Mouse (Mus musculus) adrenal gland, adult 8-10 months (tissue): ENCODE data around the gene Ehbp1l1. TPM values are rescaled to one million over a fixed set of nuclear protein-coding genes. Genes with fewer than 3 reads are reported as not detected.
A peak's percentile ranks its signal among the peaks of the same experiment; 100 is the strongest.

Source experiments
- DNase-seq: peaks from one replicate; pipeline ENCODE4 v3.0.0; 2022
- total RNA-seq, 4 experiments: library from RNA; stranded (reverse); gene quantifications; 2 replicates each; pipeline ENCODE4 v1.2.4; 2022

Ehbp1l1 gene
- total RNA-seq, result 10 to 100 TPM; 24.9 to 39.2 (median 32.8) TPM

DNA sequence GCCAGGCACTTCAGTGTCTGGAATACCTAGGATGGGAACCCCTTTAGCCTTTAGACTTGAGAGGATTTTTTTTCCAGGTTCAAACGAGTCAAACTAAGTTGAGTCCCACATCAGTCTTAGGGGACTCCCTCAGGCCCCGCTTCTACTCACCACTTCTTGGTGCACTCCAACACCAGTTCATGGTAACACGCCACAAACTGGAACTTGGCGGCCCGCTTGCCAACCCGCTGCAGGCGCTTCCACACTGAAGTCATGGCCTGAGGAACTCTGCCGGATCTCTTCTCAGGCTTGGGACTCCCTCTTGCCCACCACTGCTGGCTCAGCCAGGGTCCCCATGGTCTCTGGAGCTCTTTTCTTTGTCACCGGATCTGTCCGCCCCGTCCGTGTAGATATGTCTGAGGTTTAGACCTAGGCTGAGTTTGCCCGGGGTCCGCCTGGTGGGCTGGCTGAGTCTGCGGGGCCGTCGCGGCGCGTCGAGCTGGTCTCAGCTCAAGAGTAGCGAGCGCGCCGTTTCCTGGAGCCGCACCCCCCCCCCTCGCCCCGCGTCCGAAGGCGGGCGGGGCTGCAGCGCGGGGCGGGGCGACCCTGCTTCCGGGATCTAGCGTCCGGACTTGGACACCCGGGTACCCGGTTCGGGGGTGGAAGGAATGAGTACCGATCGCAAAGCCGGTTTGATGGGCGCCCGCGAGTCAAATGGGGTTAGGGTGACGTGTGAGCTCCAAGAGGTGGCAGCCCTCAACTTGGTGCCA lies at the start of gene Ehbp1l1:
Gene Ehbp1l1 (minus strand): TSS at position 551 of the 749 bp plus-strand sequence.
- DNase-seq, result no peak

DNA sequence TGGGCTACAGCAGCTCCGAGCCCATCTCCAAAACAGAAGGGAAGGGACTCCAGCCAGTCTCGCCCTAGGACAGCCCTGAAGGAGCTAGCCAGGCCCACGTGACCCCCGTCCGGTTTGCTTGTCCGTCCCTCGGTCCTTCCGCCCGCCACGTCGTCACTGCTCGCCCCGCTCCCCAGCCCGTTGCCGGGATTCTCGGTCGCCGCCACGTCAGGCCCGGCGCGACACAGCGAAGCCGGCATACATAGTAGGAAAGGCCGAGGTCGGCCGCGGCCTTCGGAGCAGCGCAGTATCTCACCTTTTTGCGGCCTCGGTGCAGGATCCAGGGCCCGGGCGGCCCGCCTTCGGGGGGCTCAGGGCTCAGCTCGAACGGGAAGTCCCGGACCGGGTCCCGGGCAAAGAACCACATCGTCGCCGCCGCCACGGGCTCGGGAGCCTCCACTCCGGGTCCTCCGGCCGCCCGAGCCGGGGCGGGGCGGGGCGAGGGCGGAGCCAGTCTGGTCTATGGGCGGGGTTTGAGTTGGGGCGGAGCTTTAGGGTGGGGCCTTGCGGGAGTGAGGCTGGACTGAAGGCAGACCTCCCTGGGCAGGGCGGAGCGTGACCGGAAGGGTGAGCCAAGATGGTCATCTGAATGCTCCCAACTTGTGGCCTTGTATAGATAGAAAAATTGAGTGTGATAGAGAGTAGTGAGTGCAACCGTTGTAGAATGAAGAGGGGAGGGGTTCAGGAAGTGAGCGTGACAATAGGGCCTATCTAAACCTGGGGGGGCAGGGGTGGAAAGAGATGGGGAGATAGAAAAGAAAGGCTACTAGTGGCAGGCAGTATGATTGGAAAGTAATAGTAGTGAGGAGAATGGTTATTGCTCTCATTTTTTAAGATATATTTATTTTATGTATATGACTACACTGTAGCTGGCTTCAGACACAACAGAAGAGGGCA lies 45.1 kb upstream of the Ehbp1l1 start, which contains the start of gene Scyl1:
Gene Scyl1 (minus strand): TSS at position 495 of the 936 bp plus-strand sequence.
- peak; percentile 95 for DNase-seq

DNA sequence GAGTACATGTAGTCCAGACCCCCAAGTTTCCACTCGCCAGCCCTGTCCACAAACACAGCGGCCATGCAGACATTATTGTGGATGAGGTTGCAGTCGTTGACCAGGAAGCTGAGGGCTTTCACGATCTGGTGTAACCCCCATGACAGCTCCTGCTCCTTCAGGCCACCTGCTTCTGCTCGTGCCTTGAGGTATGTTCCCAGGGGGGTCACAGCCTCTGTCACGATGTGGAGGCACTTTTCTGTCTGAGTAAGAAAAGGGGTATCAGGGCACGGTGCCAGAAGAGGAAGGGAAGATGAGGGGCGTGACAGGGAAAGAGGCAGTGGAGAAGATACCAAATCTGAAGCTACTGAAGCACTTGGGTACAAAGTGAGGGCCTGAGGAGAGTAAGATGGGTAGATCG lies 44.2 kb upstream of the Ehbp1l1 start:
- DNase-seq, result no peak

DNA sequence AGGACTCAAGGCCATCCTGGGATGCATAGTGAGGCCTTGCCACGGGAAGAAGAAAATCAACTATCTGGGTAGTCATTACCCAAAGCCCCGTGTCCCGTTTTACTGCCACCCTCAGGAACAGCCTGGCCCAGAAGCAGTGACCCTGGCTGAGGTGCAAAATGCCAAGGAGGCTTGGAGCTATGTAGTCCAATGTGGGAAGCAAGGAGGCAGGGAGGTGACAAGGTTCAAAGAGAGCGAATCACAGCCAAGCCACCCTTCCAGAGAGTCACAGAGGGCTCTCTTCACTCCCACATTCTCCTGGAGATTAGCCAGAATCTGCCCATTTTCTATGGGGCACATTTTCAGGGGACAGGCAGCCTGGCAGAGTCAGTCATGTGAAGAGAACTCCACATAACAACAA lies 41.2 kb upstream of the Ehbp1l1 start:
- no peak for DNase-seq

DNA sequence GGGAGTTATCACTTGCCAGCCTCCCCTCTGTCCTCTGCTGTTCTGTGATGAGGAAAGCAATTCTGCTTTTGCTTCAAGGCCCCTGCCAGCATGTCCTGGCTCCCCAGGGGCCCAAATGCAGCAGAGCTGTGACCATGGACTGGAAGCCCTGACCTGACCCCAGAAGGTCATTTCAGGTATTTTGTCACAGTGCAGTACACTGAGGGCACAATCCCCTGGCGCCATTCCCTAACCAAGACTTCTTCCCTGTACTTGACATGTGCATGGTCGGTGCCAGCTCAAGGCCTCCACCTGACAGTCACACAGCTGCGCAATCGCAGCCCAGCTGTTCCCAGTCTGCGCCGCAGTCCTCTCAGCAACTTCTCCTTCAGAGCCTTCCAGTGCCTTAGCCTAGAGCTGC lies 37.0 kb upstream of the Ehbp1l1 start:
- peak; percentile 69 for DNase-seq

DNA sequence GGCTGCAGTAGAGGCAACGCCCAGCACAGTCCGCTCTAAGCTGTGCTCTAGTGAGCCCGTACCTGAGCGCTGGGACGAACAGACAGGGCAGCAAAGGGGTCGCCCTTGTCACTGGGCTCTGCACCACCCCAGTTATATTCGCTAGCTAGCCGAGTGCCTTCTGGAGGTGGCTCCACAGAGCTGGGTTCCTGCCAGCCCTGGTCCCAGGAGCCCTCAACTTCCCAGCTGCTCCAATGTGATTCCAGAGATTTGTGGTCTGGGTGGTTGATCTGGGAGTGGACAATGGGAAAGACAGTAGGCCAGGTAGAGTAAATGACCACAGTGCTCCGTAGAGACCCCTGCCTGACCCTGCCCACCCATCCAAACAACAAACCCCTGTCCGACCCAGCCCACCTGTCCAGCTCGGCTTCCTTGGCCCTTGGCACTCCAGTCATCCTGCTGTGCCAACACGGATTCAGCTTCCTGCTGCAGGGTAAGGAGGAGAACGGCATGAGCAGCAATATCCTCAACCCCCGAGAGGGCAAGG lies 32.8 kb upstream of the Ehbp1l1 start:
- DNase-seq, result no peak

DNA sequence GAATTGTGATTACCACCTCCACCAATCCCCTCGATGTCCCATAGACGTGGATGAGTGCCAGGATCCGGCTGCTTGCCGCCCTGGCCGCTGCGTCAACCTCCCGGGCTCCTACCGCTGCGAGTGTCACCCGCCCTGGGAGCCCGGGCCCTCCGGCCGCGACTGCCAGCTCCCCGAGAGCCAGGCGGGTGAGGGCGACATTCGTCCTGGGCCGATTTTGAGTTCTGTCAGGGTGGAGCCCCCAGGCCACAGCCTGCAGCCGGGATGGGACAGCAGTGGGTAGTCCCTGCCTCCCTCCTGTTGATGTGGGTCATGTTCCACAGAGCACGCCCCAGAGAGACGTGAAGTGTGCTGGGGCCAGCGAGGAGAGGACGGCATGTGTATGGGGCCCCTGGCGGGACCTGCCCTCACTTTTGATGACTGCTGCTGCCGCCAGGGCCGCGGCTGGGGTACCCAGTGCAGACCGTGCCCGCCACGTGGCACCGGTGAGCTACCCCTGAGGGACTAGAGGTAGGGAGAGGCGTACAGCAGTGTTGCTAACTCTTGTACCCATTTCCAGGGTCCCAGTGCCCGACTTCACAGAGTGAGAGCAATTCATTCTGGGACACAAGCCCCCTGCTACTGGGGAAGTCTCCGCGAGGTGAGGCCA lies 31.0 kb upstream of the Ehbp1l1 start:
- DNase-seq, result no peak

DNA sequence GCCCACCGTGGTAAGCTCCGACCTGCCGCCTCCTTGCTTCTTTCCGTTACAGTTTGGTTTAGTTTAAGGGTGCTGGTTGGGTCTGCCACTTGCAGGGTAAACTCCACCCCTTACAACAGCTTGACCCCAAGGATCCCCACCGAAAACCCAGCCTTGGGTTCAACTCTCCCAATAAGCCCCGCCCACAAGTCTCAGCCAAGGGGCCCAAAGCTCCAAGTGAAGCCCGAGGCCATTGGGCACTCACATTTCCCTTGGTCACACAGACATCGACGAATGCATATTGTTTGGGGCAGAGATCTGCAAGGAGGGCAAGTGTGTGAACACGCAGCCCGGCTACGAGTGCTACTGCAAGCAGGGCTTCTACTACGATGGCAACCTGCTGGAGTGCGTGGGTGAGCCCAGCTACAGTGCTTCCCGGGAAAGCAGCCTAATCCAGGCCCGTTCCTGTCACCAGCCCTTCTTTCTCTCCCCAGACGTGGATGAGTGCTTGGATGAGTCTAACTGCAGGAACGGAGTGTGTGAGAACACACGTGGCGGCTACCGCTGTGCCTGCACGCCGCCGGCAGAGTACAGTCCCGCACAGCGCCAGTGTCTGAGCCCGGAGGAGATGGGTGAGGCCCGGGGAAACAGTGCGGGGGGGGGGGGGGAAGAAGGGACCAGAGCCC lies 30.3 kb upstream of the Ehbp1l1 start:
- DNase-seq, result no peak

DNA sequence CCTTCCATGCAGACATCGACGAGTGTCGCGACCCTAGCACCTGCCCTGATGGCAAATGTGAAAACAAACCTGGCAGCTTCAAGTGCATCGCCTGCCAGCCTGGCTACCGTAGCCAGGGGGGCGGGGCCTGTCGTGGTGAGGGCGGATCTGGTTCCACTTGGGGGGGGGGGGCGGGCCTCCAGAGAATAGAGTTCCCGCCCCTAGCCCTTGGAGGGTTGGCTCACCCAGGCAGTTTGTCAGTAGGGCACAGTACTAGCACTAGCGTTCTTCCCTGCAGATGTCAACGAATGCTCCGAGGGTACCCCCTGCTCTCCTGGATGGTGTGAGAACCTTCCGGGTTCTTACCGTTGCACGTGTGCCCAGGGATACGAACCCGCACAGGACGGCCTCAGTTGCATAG lies 25.6 kb upstream of the Ehbp1l1 start:
- peak; percentile 56 for DNase-seq

DNA sequence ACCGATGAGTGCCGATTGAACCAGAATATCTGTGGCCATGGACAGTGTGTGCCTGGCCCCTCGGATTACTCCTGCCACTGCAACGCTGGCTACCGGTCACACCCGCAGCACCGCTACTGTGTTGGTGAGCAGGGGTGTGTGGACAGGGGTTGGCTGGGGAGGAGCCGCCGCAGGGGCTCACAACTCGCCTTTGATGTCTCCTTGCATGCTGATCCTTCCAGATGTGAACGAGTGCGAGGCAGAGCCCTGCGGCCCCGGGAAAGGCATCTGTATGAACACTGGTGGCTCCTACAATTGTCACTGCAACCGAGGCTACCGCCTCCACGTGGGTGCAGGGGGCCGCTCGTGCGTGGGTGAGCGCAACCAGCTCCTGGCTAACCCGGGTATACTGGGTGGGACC lies 24.8 kb upstream of the Ehbp1l1 start:
- DNase-seq, result no peak

DNA sequence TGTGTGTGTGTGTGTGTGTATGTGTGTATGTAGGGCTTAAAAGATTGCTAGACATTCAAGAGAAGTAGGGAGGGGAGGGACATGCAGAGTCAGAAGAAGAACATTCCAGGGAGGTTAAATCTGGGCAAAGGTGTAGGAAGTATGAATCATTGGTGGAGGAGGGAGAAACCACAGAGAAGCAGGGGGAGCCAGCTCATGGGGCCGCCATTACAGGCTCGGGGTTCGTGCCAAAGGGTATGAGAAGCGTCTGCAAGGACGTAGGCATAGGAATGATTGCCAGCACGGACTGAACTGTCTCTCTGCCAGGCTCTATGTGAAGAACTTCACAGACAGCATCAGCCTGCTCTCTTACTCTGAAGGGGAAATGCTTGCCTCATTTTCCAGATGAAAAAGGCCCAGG lies 23.4 kb upstream of the Ehbp1l1 start:
- DNase-seq, result peak; percentile 75

DNA sequence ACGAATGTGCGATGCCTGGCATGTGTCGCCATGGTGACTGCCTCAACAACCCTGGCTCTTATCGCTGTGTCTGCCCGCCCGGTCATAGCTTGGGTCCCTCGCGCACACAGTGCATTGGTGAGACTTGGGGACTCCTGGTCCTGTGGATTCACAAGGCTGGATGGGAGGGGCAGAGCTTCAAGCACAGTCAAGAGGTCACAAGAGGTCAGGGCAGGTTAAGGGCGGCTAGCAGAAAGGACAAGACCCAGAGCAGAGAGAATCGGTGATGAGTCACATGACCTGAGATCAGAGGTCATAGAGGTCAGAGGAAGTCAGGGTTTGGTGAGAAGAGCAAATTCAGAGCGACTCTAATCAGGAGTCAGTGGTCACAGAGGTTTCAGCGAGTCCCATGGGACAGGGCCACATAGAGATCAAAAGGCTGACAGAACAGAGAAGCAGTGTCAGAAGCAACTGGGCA lies 20.8 kb upstream of the Ehbp1l1 start:
- DNase-seq, result no peak

DNA sequence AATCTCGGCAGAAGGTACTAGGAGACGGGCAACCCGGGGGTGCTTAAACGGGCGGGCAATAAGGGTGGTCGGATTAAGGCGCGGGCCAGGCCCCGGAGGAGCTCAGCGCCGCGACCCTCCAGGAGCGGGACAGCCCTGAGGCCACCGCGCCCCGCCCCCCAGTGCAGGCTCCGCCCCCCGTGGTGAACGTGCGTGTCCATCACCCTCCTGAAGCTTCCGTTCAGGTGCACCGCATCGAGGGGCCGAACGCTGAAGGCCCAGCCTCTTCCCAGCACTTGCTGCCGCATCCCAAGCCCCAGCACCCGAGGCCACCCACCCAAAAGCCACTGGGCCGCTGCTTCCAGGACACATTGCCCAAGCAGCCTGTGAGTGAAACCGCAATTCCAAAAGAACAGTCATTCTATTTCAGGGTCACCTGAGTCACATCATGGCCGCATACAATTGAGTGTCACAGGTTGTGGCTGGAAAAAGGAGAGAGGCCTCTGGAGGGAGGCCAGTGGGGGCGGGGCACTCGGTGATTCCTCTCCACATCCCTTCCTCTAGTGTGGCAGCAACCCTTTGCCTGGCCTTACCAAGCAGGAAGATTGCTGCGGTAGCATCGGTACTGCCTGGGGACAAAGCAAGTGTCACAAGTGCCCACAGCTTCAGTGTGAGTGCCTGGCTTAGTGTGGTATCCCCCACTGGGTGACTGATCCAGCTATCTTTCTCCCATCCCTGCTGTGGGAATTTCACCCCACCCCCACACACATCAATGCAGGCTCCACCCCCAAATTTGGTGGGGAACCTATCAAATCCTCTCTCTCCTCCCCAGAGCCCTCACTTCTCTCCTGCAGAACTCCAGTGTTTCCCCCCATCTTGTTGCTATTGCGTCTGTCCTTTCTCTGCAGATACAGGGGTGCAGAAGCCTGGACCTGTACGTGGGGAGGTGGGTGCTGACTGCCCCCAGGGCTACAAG lies 19.9 kb upstream of the Ehbp1l1 start:
- peak; percentile 74 for DNase-seq

DNA sequence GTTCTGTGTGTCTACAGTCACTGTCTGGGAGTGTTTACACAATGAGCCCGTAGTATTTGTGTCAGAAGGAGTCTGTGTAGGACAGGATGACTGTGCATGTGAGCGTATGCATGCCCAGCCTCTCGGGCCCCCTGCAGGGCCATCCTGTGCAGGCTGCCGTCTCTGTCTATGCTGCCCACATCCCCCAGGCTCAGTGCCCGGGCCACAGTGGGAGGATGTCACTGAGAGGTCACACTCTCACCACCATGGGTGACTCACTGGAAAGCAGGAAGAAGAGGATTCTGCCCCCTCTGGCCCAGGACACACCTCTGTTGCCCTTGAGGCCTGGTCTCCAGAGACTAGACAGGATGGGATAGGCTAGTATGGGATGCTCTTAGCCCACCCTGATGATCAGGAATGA lies 17.5 kb upstream of the Ehbp1l1 start:
- DNase-seq, result peak; percentile 57

DNA sequence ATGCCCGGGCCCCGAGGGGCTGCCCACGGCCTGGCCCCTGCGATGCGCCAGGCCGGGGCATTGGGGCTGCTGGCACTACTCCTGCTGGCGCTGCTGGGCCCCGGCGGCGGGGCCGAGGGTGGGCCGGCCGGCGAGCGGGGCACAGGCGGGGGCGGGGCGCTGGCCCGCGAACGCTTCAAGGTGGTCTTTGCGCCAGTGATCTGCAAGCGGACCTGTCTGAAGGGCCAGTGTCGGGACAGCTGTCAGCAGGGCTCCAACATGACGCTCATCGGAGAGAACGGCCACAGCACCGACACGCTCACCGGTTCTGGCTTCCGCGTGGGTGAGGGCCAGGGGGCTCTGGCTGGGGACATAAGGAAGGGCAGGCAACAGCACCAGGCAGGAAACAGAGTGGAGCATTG lies 16.1 kb upstream of the Ehbp1l1 start:
- DNase-seq, result no peak

DNA sequence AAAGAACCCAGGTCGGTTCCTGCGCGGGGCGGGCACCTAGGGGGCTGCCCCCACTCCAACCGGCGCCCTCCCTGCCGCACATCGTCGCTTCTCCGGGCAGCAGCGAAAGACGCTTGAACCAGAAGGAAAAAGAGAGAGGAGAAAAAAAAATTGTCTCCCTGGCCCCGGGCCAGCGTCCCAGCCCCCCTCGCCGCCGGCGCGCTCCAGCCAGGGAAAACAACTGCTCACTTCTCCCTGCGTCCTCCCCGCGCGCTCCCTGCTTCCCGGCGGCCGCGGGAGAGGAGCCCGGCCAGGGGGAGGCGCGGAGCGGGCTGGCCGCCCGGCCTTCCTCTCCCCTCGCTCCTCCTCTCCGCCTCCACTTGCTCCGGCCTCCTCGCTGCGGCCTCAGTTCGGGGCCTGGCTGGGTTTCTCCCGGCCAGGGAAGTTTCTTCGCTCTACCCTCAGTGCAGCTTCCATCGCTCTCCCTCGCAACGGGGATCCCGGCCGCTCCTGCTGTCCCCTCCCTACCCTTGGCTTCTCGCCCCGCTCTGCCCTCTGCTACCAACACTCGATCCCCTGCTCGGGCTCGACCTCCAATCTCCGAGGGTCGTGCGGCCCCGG lies 15.6 kb upstream of the Ehbp1l1 start:
- DNase-seq, result peak; percentile 78

DNA sequence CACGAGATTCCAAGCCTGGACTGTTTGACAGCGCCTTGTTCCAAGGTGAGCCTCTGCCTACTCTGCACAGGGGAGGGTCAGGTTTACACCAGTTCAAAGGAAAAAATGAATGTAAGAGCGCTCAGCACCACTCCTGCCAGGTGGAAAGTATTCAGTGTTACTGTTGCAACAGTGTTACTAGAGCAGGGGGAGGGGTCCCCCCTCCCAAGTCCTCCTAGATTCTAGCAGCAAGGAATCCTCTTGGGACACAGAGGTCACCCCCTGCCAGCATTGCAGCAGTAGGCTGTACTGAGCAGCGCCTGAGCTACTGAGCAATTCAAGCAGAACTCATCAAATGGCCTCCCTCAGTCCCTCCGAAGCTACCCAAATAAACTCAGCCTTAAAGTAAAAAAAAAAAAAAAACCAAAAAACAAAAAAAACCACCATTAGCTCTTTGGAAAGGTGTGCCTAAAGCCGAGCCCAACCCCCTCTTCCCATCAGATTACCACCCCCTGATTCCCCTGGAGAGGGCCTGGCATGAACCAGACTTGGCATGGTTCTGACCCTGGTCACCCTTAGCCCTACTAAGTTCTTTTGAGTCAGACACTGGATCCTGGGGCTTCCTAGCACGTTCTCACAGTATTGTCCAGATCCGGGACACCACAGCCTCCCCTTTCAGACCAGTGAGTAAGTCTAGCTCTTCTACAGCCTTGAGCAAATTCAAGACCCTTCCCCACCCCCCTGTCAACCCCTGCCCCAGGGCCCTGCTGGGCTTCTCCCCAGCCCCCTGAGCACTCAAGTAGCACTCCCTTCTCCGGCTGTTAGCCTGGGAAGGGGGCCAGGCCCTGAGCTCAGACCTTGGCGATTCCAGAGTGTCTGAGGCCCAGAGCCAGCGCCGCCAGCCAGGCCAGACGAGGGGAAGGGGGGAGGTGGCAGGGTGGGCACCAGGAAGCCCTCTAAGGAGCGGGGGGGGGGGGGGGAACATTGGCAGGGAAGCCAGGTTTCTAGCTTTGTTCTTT lies 14.5 kb upstream of the Ehbp1l1 start, which contains the start of gene Ltbp3:
Gene Ltbp3 (plus strand): TSS at position 585 of the 998 bp plus-strand sequence.
- no peak for DNase-seq

DNA sequence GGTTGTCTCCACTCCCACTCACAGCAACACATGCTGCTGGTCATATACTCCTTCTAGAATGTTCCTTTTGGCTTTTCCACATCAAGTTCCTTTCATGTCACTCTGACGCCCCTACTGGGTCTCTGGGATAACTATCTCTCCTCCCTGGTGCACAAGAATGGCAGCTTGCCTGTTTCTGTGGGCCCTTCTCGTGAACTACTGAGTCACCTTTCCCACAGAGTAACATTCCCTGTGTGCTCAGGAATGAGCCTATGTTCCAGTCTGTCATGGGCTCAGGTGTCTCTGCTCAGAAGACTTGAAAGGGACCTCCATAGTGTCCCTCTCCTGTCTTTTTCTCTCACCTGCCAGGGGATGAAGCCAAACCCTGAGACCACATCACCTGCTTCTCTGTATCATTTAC lies 13.3 kb upstream of the Ehbp1l1 start:
- no peak for DNase-seq

DNA sequence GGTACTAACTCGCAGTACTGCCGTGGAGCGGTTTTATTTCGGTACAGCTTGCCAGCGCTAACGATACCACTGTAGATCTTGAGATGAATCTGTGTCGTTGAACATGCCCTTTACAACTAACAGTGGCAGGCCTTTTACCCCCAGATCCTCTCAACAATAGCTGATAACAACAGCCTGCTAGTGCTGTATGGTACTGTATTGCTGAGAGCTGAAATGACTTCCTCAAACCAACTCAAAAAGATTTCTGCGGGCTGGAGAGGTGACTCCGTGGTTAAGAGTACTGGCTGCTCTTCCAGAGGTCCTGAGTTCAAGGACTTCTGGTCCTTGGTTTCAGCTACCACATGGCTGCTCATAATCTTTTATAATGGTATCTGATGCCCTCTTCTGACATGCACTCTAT lies 8.2 kb upstream of the Ehbp1l1 start:
- DNase-seq, result no peak
